Mouse (Mus musculus) cerebellum, postnatal 10 days (tissue): ENCODE measurements around the gene Fut7.

Experiments used
- DNase-seq, 2 experiments: peaks; one replicate each; pipeline ENCODE4 v3.0.0; 2021; ENCODE audit warnings: mixed read lengths in 2 of 2

Fut7 gene

DNA sequence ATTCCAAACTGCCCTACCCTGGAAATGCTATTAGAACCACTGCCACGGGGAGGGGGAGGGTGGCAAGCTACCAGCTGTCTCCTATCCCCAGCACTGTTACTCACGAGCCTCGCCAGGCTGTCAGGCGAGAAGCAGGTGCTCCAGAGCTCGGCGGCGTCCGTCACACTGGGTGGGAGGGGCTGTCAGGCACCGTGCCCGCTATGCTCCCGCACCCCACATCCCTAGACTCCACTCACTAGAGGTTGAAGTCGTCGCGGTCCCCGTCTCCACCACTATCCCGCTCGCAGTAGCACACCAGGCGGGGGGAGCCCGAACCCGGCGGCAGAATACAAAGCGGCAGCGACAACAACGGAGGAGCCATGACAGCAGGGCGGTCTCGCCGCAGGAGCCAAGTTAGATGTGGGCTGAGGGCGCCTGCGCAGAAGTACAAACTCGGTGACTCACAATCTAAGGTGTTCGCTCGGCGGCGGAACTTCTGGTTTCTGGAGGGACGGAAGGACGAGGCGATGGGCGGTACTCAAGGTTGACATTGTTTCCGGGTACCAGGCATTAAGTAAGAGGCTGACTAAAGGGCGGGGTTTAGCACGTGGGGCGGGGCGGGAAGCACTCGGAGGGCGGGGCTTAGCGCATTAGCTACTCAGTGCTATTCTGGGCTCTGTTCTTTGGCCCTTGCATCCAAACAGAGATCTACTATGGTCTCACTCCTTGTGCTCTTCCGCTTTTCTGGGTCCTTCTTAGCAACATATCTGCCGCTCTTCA, 37.7 kb downstream of the Fut7 start, which contains the start of gene Paxx:
Paxx (minus strand) TSS at position 544 of the 759 bp plus-strand sequence.
- peak; percentile 93 for DNase-seq

DNA sequence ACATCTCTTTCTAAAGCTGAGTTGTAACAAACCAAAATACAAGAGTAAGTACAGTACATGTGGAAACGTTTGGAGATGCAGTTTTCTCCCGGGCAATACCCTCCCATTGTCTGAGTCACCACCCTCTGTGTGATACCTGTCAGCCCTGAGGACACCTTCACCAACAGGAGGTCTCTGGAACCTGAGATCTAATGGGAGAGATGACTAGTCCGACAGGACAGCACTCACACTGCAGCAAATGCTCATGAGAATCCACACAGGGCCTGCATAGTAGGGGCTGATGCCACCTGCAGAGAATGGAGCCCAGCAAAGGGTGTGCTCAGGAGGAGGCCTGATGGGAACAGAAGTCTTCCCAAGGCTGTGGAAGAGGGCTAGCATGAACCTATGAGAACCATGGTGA, 38.3 kb downstream of the Fut7 start:
- DNase-seq: peak in 1 of 2 experiments; percentile 32

DNA sequence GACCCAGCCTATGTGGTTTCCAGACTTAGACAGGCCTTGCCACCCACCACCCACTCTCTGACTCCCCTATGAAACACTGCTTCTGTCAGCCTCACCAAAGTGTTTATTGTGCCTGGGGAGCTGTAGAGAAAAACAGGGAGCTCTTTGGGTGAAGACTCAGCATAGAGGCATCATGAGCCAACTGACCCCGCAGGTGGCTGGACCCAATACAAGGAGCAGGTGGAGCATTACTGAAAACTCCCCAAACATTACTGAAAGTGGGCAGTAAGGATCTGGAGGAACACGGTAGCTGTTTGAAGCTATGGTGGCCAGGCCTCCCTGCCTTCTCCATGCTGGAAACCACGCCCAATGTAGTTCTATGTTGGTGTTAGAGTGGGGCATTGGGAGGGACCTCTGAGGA, 40.6 kb downstream of the Fut7 start:
- DNase-seq: peak; percentile 60 to 71

DNA sequence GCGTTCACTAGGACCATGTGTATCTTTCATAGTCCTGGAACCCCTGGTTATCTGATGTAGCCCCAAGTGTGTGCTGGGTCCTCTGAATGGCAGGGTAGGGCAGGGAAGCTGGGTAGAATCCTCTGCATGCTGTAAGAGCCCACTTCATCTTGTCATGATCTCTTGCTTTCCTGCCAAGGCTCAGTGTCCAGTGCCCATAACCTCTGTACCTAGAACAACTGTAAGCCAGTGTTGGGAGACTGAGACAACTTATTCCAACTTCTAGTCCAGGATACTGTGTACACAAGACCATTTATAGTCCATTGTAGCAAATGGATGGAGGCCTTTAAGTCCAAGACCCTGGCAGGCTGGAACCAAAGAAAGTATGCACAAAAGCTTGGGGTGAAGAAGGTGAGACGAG, 42.2 kb downstream of the Fut7 start:
- no peak for DNase-seq

DNA sequence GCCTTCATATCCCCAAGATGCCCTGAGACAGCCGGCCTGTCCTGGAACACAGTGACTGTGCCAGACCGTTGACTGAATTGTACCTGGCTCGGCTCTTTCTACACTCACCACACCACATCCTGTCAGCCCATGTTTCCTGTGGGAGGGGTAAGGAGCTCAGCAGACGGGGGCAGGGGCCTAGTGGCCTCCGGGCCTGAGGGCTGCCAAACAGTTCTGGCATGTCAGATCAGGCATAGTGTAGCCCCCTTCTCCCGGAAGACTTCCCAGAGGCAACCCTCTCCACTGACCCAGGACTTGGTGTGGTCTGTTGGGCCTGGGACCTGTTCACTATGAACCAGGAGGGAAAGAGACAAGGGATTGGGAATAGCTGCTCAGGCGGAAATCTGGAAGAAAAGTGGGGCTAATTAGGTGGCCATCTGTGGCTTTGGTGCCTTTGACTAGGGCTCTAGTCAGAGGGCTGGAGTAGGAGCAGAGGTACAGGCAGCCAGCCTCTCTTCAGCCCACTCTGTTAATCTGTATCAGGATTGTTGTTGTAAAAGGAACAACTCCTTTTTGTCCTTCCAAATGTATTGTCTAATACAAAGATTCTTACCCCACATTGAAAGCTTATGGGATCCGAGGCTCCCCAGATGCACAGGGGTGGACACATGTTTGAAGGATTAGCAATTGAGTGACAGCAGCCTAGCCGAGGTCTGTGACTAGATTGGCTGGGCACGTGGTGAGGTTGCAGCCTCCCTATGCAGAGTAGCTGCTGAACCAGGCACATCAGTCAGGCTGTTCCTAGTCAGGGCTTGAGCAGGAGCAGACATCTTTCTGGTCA, 43.0 kb downstream of the Fut7 start:
- DNase-seq: peak; percentile 59 to 65

DNA sequence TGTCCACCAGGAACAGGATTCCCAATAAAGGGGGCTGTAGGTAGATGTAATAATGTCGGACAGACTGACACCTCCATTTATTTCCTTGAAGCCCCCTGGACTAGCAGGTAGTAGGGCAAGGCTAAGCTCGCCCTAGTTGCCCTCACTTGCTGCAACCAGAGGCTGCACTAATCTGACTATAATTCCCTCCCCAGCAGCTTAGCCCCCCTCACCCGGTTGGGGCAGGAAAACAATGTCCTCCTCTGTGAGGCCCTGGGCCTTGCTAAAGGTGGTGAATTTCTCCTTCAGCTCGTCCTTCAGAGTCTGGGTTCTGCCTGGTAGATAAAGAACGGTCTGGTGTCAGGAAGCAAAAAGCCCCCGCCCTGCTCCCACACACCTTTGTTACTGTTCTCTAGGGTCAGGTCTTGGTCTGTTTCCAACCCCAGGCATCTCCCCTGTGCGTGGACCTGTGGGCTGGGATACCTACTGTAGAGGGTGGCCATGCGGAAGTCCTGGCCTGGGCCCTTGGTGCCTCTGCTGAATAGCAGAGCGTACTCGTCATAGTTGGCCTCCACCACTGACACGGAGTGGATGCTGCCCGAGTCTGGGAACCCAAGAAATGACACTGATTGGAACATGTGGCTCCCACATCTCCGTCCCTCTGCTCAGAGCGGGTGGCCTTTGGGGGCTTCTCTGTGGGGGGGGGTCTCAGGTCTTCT, 44.7 kb downstream of the Fut7 start:
- DNase-seq: no peak

DNA sequence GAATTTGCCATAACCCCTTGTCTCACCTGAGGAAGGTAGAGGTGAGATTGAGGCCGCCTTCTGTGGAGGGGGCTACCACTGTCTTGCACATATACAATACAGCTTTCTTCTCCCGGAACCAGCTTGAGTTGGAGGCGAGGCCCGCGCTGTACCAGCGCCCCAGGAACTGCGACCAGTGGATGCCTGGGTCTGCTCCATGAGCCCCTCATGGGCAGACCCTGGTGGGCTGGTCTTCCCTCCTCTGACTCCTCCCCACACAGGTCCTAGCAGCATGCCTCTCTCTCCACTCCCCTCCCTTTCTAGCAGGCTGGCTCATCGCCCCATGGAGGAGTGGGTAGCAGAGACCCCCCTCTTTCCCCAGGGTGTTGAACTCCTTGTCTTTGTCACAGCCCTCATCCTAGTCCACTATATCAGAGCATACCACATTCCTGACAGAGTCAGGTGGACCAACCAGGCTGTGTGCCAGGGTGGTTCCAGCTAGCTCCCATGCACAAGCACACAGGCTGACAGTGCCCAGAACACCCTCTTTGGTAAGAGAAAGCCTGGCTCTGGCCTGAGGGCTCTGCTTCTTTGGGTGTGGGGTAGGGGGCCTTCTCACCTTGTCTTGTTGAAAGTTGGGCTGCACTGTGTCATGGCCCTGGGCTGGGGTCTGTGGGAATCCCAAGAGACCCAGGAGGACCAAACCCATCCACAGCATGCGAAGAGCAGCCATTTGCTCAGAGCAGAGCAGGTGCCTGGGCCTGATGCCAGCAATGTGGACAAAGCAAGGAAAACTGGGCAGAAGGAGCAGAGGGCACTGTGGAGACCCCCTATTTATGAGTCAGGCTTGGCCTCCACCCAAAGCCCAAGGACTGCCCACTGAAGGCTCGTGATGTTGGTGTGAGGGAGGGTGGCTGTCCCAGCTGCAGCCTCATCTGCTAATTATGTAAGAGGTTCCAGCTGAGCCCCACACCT, 46.2 kb downstream of the Fut7 start:
- peak; percentile 92 to 94 for DNase-seq

DNA sequence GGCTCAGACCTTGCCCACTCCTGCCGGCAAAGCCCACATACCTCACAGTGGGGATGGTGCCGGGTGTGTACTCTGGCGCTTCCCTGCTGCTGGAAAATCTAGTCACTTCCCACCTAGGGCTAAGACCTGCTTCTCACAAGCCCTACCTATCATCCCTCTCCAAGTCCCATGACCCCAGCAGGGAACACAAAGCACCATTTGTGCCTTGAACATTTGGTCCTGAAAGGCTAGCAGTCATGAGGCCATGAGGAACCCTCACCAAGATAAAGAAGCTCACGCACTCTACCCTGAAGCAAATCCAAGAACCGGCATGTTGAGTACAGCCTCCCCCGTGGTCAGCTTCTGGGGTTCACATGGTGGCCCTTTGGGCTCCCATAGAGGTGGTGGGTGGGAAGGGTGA, 46.9 kb downstream of the Fut7 start, which contains the start of gene Ptgds:
Ptgds (minus strand) TSS at position 78 of the 400 bp plus-strand sequence.
- no peak for DNase-seq

DNA sequence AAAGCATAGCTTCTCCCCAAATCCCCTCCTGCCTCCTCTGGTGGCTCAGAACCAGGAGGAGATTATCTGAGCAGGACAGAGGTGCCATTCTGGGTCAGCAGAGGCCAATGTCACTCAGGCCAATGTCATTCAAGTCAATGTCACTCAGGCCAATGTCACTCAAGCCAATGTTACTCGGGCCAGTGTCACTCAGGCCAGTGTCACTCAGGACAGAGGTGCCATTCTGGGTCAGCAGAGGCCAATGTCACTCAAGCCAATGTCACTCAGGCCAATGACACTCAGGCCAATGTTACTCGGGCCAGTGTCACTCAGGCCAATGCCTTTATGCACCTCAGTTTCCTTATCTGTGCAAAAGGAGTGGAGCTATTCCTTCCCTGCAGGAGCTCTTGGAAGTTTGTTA, 49.5 kb downstream of the Fut7 start:
- DNase-seq: no peak
